15 mouse cellular contexts compared by ENCODE assay signal in the genomic region with DNA sequence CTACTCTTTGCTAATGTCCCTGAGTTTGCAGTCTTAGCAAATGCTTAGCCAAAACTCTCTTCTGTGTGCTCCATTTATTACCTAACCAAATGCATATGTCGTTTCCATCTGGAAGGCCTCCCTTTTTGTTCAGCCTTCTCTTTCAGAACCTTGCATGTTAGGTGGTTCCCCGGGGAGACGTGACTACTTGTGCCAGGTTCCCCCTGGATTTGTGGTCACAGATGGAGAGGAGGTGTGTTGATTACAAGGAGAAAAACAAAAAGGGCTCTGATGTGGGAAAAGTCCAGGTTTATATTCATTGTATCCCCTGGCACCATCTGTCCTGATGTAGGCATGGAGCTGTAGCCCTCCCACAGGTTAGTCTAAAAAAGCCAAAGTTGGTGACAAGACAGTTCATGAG.
DNase-seq lines count a peak whose midpoint lies in the region; ATAC-seq and TF ChIP-seq lines count a peak whose summit lies in the region.
"Had no signal": no experiment of that assay in that cellular context is flagged by ENCODE, and none has a peak within 500 bp of the region (broad histone marks: within the 10 kb centered on the region; RNA-seq: fewer than 3 reads in every experiment).

No protein-coding gene starts in this region.

- H3K4me3 ChIP-seq in cerebellum, adult 2 months (replicated peaks; ENCODE audit: insufficient read depth, low read depth, low read length), result no peak overlapping the region
- no peak overlapping the region for H3K4me3 ChIP-seq in layer of hippocampus, adult 2 months
- no peak overlapping the region for H3K4me3 ChIP-seq in neural tube, embryonic 15.5 days (replicated peaks)
- H3K4me3 ChIP-seq: embryonic facial prominence, embryonic 13.5 days; limb, embryonic 13.5 days; stomach, embryonic 15.5 days had no signal

- no peaks in the 10 kb centered on the region for H3K36me3 ChIP-seq in neural tube, embryonic 15.5 days
- H3K36me3 ChIP-seq: embryonic facial prominence, embryonic 13.5 days; limb, embryonic 13.5 days; stomach, embryonic 15.5 days had no signal

- no peak overlapping the region for H3K9ac ChIP-seq in neural tube, embryonic 15.5 days (replicated peaks)
- H3K9ac ChIP-seq: embryonic facial prominence, embryonic 13.5 days; forebrain, postnatal 0 days; limb, embryonic 13.5 days; stomach, embryonic 15.5 days had no signal

- no peaks in the 10 kb centered on the region; the same call in 1 of the 2 replicates for H3K27me3 ChIP-seq in cerebellum, adult 2 months (ENCODE audit: control insufficient read depth, insufficient read depth, low read length)
- H3K27me3 ChIP-seq in neural tube, embryonic 15.5 days (replicated peaks), result no peaks in the 10 kb centered on the region
- H3K27me3 ChIP-seq: embryonic facial prominence, embryonic 13.5 days; limb, embryonic 13.5 days; stomach, embryonic 15.5 days had no signal

- TF ChIP-seq POLR2A in cerebellum, adult 2 months (IDR thresholded peaks at IDR 0.05; ENCODE audit: borderline replicate concordance, insufficient read depth, low read length), result no peak

- peaks cover 9% of the 10 kb centered on the region; the same call in 1 of the 2 replicates for H3K4me1 ChIP-seq in cerebellum, adult 2 months (ENCODE audit: control insufficient read depth, insufficient read depth, low read length)
- no peaks in the 10 kb centered on the region for H3K4me1 ChIP-seq in neural tube, embryonic 15.5 days
- H3K4me1 ChIP-seq: embryonic facial prominence, embryonic 13.5 days; limb, embryonic 13.5 days; stomach, embryonic 15.5 days had no signal

- no peak for ATAC-seq in neural tube, embryonic 15.5 days (ENCODE audit: low FRiP score)
- no peak for ATAC-seq in monocyte, adult 5-6 weeks (replicated peaks; ENCODE audit: insufficient number of reproducible peaks, low FRiP score, low TSS enrichment, poor library complexity, severe bottlenecking)

- TF ChIP-seq CTCF in cerebellum, adult 2 months (IDR thresholded peaks at IDR 0.05; ENCODE audit: borderline replicate concordance, insufficient read depth, low read depth, low read length), result no peak
- TF ChIP-seq CTCF in layer of hippocampus, adult 2 months (conservative IDR thresholded peaks at IDR 0.05), result no peak

- H3K9me3 ChIP-seq in neural tube, embryonic 15.5 days (replicated peaks), result no peaks in the 10 kb centered on the region
- H3K9me3 ChIP-seq: embryonic facial prominence, embryonic 13.5 days; limb, embryonic 13.5 days; stomach, embryonic 15.5 days had no signal

- DNase-seq in layer of hippocampus, adult 11-12 months (ENCODE audit: low spot score), result peak; percentile 54
- DNase-seq in layer of hippocampus, postnatal 25 days (ENCODE audit: extremely low spot score in 1 of 2, low spot score in 1 of 2), result no peak
- DNase-seq in cerebellum, adult 2 months, result peak; percentile 75 to 86
- peak; percentile 52 to 54 for DNase-seq in layer of hippocampus, adult 2 months (ENCODE audit: low spot score in 2 of 2)
- DNase-seq in right cerebral cortex, postnatal 36 days (ENCODE audit: low spot score in 2 of 2), result peak; percentile 29 to 53
- DNase-seq: forebrain, postnatal 0 days; heart, postnatal 4 days; kidney, postnatal 14 days; lung, adult 18-20 months; thymus, postnatal 36 days had no signal

- no peak overlapping the region for H3K4me2 ChIP-seq in neural tube, embryonic 15.5 days
- H3K4me2 ChIP-seq: embryonic facial prominence, embryonic 13.5 days; limb, embryonic 13.5 days; stomach, embryonic 15.5 days had no signal

- no peak overlapping the region for H3K27ac ChIP-seq in cerebellum, adult 2 months (ENCODE audit: insufficient read depth, low read length)
- 0 out of 2 replicates have a peak overlapping the region, but pooled peaks have one; percentile 2 for H3K27ac ChIP-seq in layer of hippocampus, adult 2 months
- no peak overlapping the region for H3K27ac ChIP-seq in neural tube, embryonic 15.5 days (replicated peaks)
- H3K27ac ChIP-seq: embryonic facial prominence, embryonic 13.5 days; limb, embryonic 13.5 days; stomach, embryonic 15.5 days had no signal

- 11% methylated on average over 3 of the region's 3 CpGs for WGBS in cerebellum, adult 2 months
- WGBS in neural tube, embryonic 15.5 days, result 66% methylated on average over 3 of the region's 3 CpGs

Comparison
In these comparisons a context has a peak if more than half of its experiments do, and no peak if none do; other contexts are left out.
1. DNase-seq: peak in layer of hippocampus, adult 11-12 months (single experiment), cerebellum, adult 2 months (2 of 2), layer of hippocampus, adult 2 months (2 of 2) and right cerebral cortex, postnatal 36 days (2 of 2); none in layer of hippocampus, postnatal 25 days (0 of 2).